Mouse (Mus musculus): Measurements from ENCODE around the gene Pirt. TPM values are rescaled to one million over a fixed set of nuclear protein-coding genes. Genes with fewer than 3 reads are reported as not detected.

Gene Pirt
- total RNA-seq, 1 experiment, result 0.76 TPM

- H3K27ac ChIP-seq (ENCODE audit: insufficient read depth, low read depth, low read length, poor library complexity, severe bottlenecking), result no peak overlapping the region; the same call in 1 of the 2 replicates
- H3K4me3 ChIP-seq (ENCODE audit: insufficient read depth in 1 of 2, low read depth in 1 of 2, low read length in 2 of 2, poor library complexity in 1 of 2, severe bottlenecking in 1 of 2), result no peak overlapping the region
- H3K9me3 ChIP-seq (ENCODE audit: control insufficient read depth, insufficient read depth, low read depth, low read length), result peaks cover 9% of the 10 kb centered on the region; the same call in 1 of the 2 replicates
- no peaks in the 10 kb centered on the region for H3K4me1 ChIP-seq (ENCODE audit: control insufficient read depth in 2 of 2, insufficient read depth in 2 of 2, low read length in 2 of 2, poor library complexity in 1 of 2)
- no peak overlapping the region for H3K9ac ChIP-seq (ENCODE audit: insufficient read depth, low read depth, low read length, poor library complexity, severe bottlenecking)
- in situ Hi-C loops (cut with MboI; ENCODE audit: low sequenced_read_pairs in 2 of 2, unreplicated experiment in 2 of 2), result no loop called here
- no peaks in the 10 kb centered on the region; the same call in 1 of the 2 replicates for H3K36me3 ChIP-seq (ENCODE audit: control insufficient read depth, insufficient read depth, low read length, poor library complexity, severe bottlenecking)
- no peak for DNase-seq (ENCODE audit: low read depth, low spot score)
- no peak for TF ChIP-seq CHD2 (IDR thresholded peaks at IDR 0.05; ENCODE audit: low read depth, low read length)
- TF ChIP-seq ZC3H11A (IDR thresholded peaks at IDR 0.05; ENCODE audit: borderline replicate concordance, low read depth, low read length), result no peak
- TF ChIP-seq HCFC1 (IDR thresholded peaks at IDR 0.05; ENCODE audit: borderline replicate concordance, insufficient read depth, low read length), result no peak
- TF ChIP-seq ZNF384 (IDR thresholded peaks at IDR 0.05; ENCODE audit: low read depth, low read length), result no peak
- TF ChIP-seq MAFK (IDR thresholded peaks at IDR 0.05; ENCODE audit: insufficient read depth, low read depth, low read length), result no peak
Measured at GRCm38 (mm10) chr11:66946922-66947321, 35.1 kb downstream of the Pirt start.

DNA sequence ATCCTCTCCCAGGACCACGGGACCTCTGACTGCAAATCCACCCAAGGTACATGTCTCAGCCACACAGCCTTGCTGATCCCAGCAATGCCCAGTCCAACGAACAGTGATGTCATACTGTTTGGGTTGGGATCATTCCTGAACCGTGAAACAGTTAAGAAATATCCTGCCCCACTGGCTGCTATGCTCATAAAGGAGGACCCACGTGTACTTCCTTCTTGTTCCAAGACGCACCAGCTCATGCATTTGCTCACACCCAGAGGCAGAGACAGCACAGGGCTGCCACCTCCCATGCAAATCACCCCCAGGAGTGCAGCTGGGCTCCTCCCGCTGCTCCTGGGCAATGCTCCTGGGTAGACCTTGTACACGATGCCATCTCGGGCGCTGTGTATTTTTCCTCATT, 44.5 kb downstream of the Pirt start, which contains the start of gene Tmem238l:
Gene Tmem238l (plus strand): TSS at position 336 of the 400 bp plus-strand sequence.
- Histone ChIP-seq H3K27ac (ENCODE audit: insufficient read depth, low read depth, low read length, poor library complexity, severe bottlenecking) (no peak within 1 kb of the TSS), H3K4me1 (ENCODE audit: control insufficient read depth in 2 of 2, insufficient read depth in 2 of 2, low read length in 2 of 2, poor library complexity in 1 of 2) (no peaks in the 10 kb centered on the region), H3K4me3 (ENCODE audit: insufficient read depth in 1 of 2, low read depth in 1 of 2, low read length in 2 of 2, poor library complexity in 1 of 2, severe bottlenecking in 1 of 2) (no peak within 1 kb of the TSS), H3K36me3 (ENCODE audit: control insufficient read depth, insufficient read depth, low read length, poor library complexity, severe bottlenecking) (no peaks in the 10 kb centered on the region), H3K9me3 (ENCODE audit: control insufficient read depth, insufficient read depth, low read depth, low read length) (peaks cover 8% of the 10 kb centered on the region), H3K9ac (ENCODE audit: insufficient read depth, low read depth, low read length, poor library complexity, severe bottlenecking) (no peak within 1 kb of the TSS)
- in situ Hi-C loops (cut with MboI; ENCODE audit: low sequenced_read_pairs in 2 of 2, unreplicated experiment in 2 of 2), result no loop called here
- DNase-seq (ENCODE audit: low read depth, low spot score), result no peak
- TF ChIP-seq ZNF384 (IDR thresholded peaks at IDR 0.05; ENCODE audit: low read depth, low read length) (no peak), ZC3H11A (IDR thresholded peaks at IDR 0.05; ENCODE audit: borderline replicate concordance, low read depth, low read length) (no peak), CHD2 (IDR thresholded peaks at IDR 0.05; ENCODE audit: low read depth, low read length) (no peak), HCFC1 (IDR thresholded peaks at IDR 0.05; ENCODE audit: borderline replicate concordance, insufficient read depth, low read length) (no peak), MAFK (IDR thresholded peaks at IDR 0.05; ENCODE audit: insufficient read depth, low read depth, low read length) (no peak)

DNA sequence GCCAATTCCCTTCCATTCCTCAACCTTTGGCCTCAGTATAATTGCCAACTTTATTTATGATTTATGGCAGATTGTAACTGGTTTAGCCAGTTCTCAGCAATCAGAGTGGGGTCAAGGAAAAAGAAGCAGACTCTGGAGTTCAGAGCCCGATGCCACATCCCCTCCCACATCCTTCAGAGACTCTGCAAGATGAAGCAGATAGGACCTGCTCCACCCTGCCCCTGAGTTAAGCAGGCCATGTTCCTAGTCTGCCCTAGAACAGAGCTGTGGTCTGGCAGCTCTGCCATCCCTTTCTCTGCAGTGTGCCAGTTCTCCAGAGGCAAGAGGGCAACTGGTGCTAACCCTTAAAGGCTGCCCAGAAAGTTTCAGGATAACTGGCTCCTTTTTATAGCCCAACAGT, 49.0 kb downstream of the Pirt start:
- Histone ChIP-seq H3K9ac (ENCODE audit: insufficient read depth, low read depth, low read length, poor library complexity, severe bottlenecking) (no peak overlapping the region), H3K4me3 (ENCODE audit: insufficient read depth in 1 of 2, low read depth in 1 of 2, low read length in 2 of 2, poor library complexity in 1 of 2, severe bottlenecking in 1 of 2) (no peak overlapping the region), H3K4me1 (ENCODE audit: control insufficient read depth in 2 of 2, insufficient read depth in 2 of 2, low read length in 2 of 2, poor library complexity in 1 of 2) (no peaks in the 10 kb centered on the region), H3K9me3 (ENCODE audit: control insufficient read depth, insufficient read depth, low read depth, low read length) (no peaks in the 10 kb centered on the region), H3K27ac (ENCODE audit: insufficient read depth, low read depth, low read length, poor library complexity, severe bottlenecking) (no peak overlapping the region), H3K36me3 (ENCODE audit: control insufficient read depth, insufficient read depth, low read length, poor library complexity, severe bottlenecking) (no peaks in the 10 kb centered on the region)
- no peak for DNase-seq (ENCODE audit: low read depth, low spot score)
- in situ Hi-C loops (cut with MboI; ENCODE audit: low sequenced_read_pairs in 2 of 2, unreplicated experiment in 2 of 2), result no loop called here
- TF ChIP-seq ZNF384 (IDR thresholded peaks at IDR 0.05; ENCODE audit: low read depth, low read length), result no peak
- no peak for TF ChIP-seq HCFC1 (IDR thresholded peaks at IDR 0.05; ENCODE audit: borderline replicate concordance, insufficient read depth, low read length)
- TF ChIP-seq ZC3H11A (IDR thresholded peaks at IDR 0.05; ENCODE audit: borderline replicate concordance, low read depth, low read length), result no peak

DNA sequence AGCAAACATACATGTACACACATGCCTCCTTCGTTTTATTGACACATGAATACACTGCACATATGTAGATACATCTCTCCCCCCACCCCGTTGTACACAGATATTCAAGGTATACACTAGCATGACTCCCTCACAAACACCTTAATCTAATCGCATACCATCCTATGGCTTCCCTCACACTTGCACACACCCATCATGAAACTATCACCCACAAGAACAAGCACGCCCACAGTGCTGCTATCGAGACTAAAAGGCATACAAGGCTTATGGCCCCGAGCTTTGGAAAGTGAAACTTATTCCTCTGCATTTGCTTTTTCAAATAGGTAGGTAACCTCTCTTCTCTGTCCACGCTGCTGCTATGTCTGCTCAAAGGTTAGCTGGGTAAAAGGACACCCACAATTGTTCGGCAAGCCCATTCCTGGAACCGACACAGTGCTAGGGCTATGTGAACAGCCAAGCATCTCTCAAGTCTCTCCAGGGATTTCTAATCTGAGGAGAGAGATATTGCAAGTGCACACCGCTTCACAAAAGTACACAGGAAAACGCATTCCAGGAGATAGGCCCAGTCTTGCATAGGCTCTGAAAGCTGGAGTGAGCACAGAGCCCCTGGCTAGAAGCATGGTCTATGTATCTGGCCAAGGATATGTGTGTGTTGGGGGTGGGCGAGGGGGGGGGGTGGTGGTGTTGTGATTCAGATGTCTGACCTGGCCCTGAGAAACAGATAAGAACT, 49.8 kb downstream of the Pirt start:
- no peak overlapping the region for H3K9ac ChIP-seq (ENCODE audit: insufficient read depth, low read depth, low read length, poor library complexity, severe bottlenecking)
- no peaks in the 10 kb centered on the region for H3K9me3 ChIP-seq (ENCODE audit: control insufficient read depth, insufficient read depth, low read depth, low read length)
- in situ Hi-C loops (cut with MboI; ENCODE audit: low sequenced_read_pairs in 2 of 2, unreplicated experiment in 2 of 2), result no loop called here
- 0 out of 4 replicates have a peak, but pooled peaks cover 0 to 1% of the 10 kb centered on the region in 2 experiments for H3K4me1 ChIP-seq (ENCODE audit: control insufficient read depth in 2 of 2, insufficient read depth in 2 of 2, low read length in 2 of 2, poor library complexity in 1 of 2)
- no peak for DNase-seq (ENCODE audit: low read depth, low spot score)
- no peak overlapping the region for H3K4me3 ChIP-seq (ENCODE audit: insufficient read depth in 1 of 2, low read depth in 1 of 2, low read length in 2 of 2, poor library complexity in 1 of 2, severe bottlenecking in 1 of 2)
- no peak for TF ChIP-seq HCFC1 (IDR thresholded peaks at IDR 0.05; ENCODE audit: borderline replicate concordance, insufficient read depth, low read length)
- no peak for TF ChIP-seq MAFK (IDR thresholded peaks at IDR 0.05; ENCODE audit: insufficient read depth, low read depth, low read length)
- no peak for TF ChIP-seq ZNF384 (IDR thresholded peaks at IDR 0.05; ENCODE audit: low read depth, low read length)
- no peak for TF ChIP-seq ZC3H11A (IDR thresholded peaks at IDR 0.05; ENCODE audit: borderline replicate concordance, low read depth, low read length)
- no peak for TF ChIP-seq CHD2 (IDR thresholded peaks at IDR 0.05; ENCODE audit: low read depth, low read length)
- no peak overlapping the region for H3K27ac ChIP-seq (ENCODE audit: insufficient read depth, low read depth, low read length, poor library complexity, severe bottlenecking)
- no peaks in the 10 kb centered on the region for H3K36me3 ChIP-seq (ENCODE audit: control insufficient read depth, insufficient read depth, low read length, poor library complexity, severe bottlenecking)
